Mouse (Mus musculus) hindbrain, embryonic 12.5 days (tissue): Measurements from ENCODE around the gene Flt3l. TPM values are rescaled to one million over a fixed set of nuclear protein-coding genes. Genes with fewer than 3 reads are reported as not detected.
A peak's percentile ranks its signal among the peaks of the same experiment; 100 is the strongest.

ENCODE experiments used
- ATAC-seq: fragments of 200-750 bp; cut with Nextera tagmentation; 2 replicates; pipeline ENCODE4 v1.8.0; 2017; ENCODE audit warnings: moderate TSS enrichment; ENCODE audit not compliant: low FRiP score
- H3K27ac ChIP-seq: fragments of 300-500 bp; sonication (generic); 2 replicates; pipeline ENCODE4 v1.5.1; 2016; ENCODE audit warnings: mild to moderate bottlenecking
- H3K27me3 ChIP-seq: fragments of 300-500 bp; sonication (generic); 2 replicates; pipeline ENCODE4 v1.6.1; 2016; ENCODE audit warnings: mild to moderate bottlenecking
- H3K36me3 ChIP-seq: fragments of 300-500 bp; sonication (generic); 2 replicates; pipeline ENCODE4 v1.6.1; 2016; ENCODE audit warnings: mild to moderate bottlenecking
- H3K4me1 ChIP-seq: fragments of 300-500 bp; sonication (generic); 2 replicates; pipeline ENCODE4 v1.6.1; 2016
- H3K4me2 ChIP-seq: fragments of 300-500 bp; sonication (generic); replicated peaks from 2 replicates; pipeline ENCODE4 v1.6.1; 2016; ENCODE audit warnings: mild to moderate bottlenecking
- H3K4me3 ChIP-seq: fragments of 300-500 bp; sonication (generic); 2 replicates; pipeline ENCODE4 v1.5.1; 2016; ENCODE audit warnings: mild to moderate bottlenecking
- H3K9ac ChIP-seq: fragments of 300-500 bp; sonication (generic); 2 replicates; pipeline ENCODE4 v1.6.1; 2016; ENCODE audit warnings: mild to moderate bottlenecking, moderate library complexity
- H3K9me3 ChIP-seq: fragments of 300-500 bp; sonication (generic); replicated peaks from 2 replicates; pipeline ENCODE4 v1.6.1; 2016; ENCODE audit warnings: mild to moderate bottlenecking
- WGBS: fragments of 180-500 bp; shearing (Covaris S2); methylation state at CpG from one replicate; pipeline ENCODE4 v1.1.7; 2016; 5-methylcytosine and 5-hydroxymethylcytosine counted together
- polyA plus RNA-seq: library from polyadenylated mRNA; unstranded; fragments of >200 nt; fragmentation: Nextera tagmentation; extraction: Ambion mirVana; gene quantifications from 2 replicates; pipeline ENCODE4 v1.2.1, GENCODE M21; 2016

Flt3l gene
- polyA plus RNA-seq, 1 experiment from 2014 or later, result 1.6 TPM

DNA sequence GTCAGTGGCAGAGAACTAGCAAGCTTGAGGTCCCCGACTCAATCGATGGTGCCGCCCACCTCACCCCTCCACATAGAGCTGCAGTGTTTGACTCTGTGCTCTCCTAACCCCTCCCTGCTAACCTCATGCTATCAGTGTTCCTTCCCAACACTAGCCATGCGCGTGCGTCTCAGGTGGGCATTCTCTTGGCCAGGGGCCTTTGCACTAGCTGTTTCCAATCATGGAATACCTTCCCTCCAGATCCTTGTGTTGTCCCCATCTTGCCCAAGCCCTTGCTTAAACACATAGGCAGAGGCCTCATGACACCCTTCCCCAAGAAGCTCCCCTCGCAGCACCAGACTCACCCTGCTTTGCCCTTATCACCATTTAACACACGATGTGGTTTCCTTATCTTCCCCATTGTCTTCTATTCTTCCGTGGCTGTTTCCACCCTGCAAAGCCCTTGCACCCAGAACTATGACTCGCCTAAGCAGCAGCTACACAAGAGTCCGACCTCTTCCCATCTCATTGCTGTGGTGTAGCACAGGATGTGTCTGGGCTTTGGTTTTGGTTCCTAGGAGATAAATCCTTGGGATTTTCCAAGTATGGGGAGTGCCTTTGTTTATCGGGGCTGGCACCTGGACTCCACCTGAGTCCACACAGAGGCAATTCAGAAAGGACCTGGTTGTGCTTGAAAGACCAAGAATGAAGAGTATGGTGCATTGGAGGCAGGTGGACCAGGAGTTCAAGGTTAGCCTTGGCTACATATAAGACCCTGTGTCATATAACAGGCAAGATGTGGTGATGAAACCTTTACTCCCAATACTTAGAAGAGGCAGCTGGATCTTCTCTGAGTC is 1.2 kb upstream of the Flt3l start:
- Histone ChIP-seq H3K9me3 (no peaks in the 10 kb centered on the region), H3K27me3 (peaks cover 26% of the 10 kb centered on the region), H3K4me1 (peaks cover 13% of the 10 kb centered on the region), H3K4me3 (no peak overlapping the region), H3K4me2 (no peak overlapping the region), H3K9ac (no peak overlapping the region), H3K27ac (0 out of 2 replicates have a peak overlapping the region, but pooled peaks have one; percentile 12), H3K36me3 (peaks cover 6% of the 10 kb centered on the region; the same call in 1 of the 2 replicates)
- 86% methylated on average over 12 of the region's 12 CpGs for WGBS
- no peak for ATAC-seq

- Histone ChIP-seq H3K36me3 (no peaks in the 10 kb centered on the region), H3K9me3 (no peaks in the 10 kb centered on the region), H3K27ac (no peak overlapping the region), H3K4me1 (peaks cover 13% of the 10 kb centered on the region), H3K27me3 (peaks cover 30% of the 10 kb centered on the region), H3K4me3 (peak overlapping the region; percentile 43; the same call in 1 of the 2 replicates), H3K4me2 (peak overlapping the region; percentile 71; the same call in 1 of the 2 replicates), H3K9ac (no peak overlapping the region)
- ATAC-seq, result no peak
- WGBS, result 71% methylated on average over 3 of the region's 3 CpGs
Observed at GRCm38 (mm10) chr7:45135370-45135769, 862 bp downstream of the Flt3l start.

DNA sequence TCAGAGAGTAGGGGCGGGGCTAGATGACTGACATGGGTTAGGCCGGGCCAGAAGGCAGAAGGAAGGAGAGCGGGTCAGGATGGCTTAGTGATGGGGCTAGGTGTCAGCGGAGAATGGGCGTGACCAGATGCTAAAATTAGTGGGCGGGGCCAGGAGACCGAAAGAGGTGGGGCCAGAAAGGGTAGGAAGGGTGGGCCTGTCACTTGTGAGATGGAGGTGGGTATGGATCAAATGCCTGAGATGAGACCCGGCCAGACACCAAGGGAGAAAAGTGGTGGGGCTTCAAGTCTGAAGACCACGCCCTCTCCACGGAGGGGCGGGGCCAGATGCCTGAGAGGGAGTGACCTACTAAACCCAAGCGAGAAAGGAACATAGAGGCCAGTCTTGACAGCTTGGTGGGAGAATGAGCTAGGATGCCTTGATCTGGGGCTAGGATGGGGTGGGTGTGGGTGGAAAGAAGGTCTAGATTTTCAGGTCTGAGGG is 1.6 kb downstream of the Flt3l start:
- no peak for ATAC-seq
- no peak overlapping the region for H3K4me3 ChIP-seq
- no peaks in the 10 kb centered on the region for H3K36me3 ChIP-seq
- no peak overlapping the region for H3K9ac ChIP-seq
- no peak overlapping the region for H3K4me2 ChIP-seq
- H3K9me3 ChIP-seq, result no peaks in the 10 kb centered on the region
- peaks cover 30% of the 10 kb centered on the region for H3K27me3 ChIP-seq
- peaks cover 18% of the 10 kb centered on the region for H3K4me1 ChIP-seq
- 9% methylated on average over 12 of the region's 12 CpGs for WGBS
- no peak overlapping the region for H3K27ac ChIP-seq

- Histone ChIP-seq H3K9ac (no peak overlapping the region), H3K27ac (no peak overlapping the region), H3K36me3 (no peaks in the 10 kb centered on the region), H3K4me3 (no peak overlapping the region), H3K4me1 (peaks cover 22% of the 10 kb centered on the region), H3K9me3 (no peaks in the 10 kb centered on the region), H3K27me3 (peaks cover 30% of the 10 kb centered on the region), H3K4me2 (no peak overlapping the region)
- ATAC-seq, result no peak
- WGBS, result 80% methylated on average over 8 of the region's 8 CpGs
Observed at GRCm38 (mm10) chr7:45133446-45134159, 2.6 kb downstream of the Flt3l start.

DNA sequence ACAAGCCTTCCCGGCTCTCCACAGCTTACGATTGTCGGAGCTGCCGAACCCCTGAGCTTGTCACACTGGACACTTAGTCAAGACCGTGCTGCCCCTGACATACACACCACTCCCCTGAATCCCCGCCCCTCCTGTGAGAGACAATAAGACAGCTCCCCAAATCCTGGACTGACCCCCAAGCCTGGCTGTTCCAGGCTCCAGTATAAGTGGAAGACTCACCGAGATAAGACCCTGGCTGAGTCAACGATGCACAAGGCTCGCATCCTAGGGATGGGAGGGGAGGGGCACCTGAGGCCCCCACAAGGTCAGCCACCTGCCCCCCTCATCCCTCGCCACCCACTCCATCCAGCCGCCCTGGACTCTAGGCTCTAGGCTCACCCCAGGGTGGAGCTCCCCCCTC is 4.4 kb downstream of the Flt3l start:
- peaks cover 32% of the 10 kb centered on the region for H3K4me1 ChIP-seq
- H3K9ac ChIP-seq, result no peak overlapping the region
- H3K4me3 ChIP-seq, result no peak overlapping the region
- no peaks in the 10 kb centered on the region for H3K9me3 ChIP-seq
- peaks cover 6% of the 10 kb centered on the region for H3K36me3 ChIP-seq
- H3K27me3 ChIP-seq, result peaks cover 22% of the 10 kb centered on the region
- no peak overlapping the region for H3K4me2 ChIP-seq
- no peak for ATAC-seq
- WGBS, result 72% methylated on average over 11 of the region's 11 CpGs
- no peak overlapping the region for H3K27ac ChIP-seq

- 54% methylated on average over 15 of the region's 15 CpGs for WGBS
- Histone ChIP-seq H3K4me1 (peaks cover 30% of the 10 kb centered on the region), H3K9me3 (no peaks in the 10 kb centered on the region), H3K36me3 (peaks cover 25% of the 10 kb centered on the region), H3K27me3 (peaks cover 7% of the 10 kb centered on the region; the same call in 1 of the 2 replicates), H3K4me2 (peak overlapping the region; percentile 60), H3K27ac (peak overlapping the region; percentile 92; the same call in 1 of the 2 replicates), H3K4me3 (peak overlapping the region; percentile 87), H3K9ac (peak overlapping the region; percentile 69; the same call in 1 of the 2 replicates)
- no peak for ATAC-seq
Observed at GRCm38 (mm10) chr7:45129776-45130512, 6.3 kb downstream of the Flt3l start.

DNA sequence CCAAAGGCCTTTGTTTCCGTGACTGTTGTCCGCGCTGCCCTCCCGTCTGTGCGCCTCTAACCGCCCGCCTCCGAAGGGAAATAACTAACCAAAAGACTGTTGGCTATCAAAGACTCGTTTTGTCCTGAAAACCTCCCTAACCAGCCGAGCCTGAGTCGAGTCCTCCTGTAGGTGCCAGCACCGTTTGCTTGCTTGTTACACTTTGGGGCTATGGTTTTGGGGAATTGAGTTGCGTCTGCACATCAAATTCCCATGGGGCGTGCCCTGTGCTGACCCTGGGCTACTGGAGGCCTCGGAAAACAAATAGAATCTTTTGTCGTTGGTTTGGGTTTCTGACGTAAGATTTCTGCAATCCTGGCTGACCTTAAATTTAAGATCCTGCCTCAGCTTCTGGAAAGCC is 6.9 kb downstream of the Flt3l start:
- Histone ChIP-seq H3K27ac (peak overlapping the region; percentile 92), H3K36me3 (peaks cover 26% of the 10 kb centered on the region), H3K4me1 (peaks cover 34% of the 10 kb centered on the region), H3K4me2 (peak overlapping the region; percentile 60), H3K9ac (peak overlapping the region; percentile 69), H3K27me3 (peaks cover 4% of the 10 kb centered on the region; the same call in 1 of the 2 replicates), H3K9me3 (no peaks in the 10 kb centered on the region), H3K4me3 (peak overlapping the region; percentile 87)
- no peak for ATAC-seq
- under 1% methylated on average over 17 of the region's 17 CpGs for WGBS

- under 1% methylated on average over 48 of the region's 48 CpGs for WGBS
- Histone ChIP-seq H3K4me2 (peak within 1 kb of the TSS; percentile 97), H3K4me3 (peak within 1 kb of the TSS; percentile 87), H3K27me3 (peaks cover 4% of the 10 kb centered on the region; the same call in 1 of the 2 replicates), H3K9me3 (no peaks in the 10 kb centered on the region), H3K36me3 (peaks cover 26% of the 10 kb centered on the region), H3K9ac (peak within 1 kb of the TSS; percentile 98), H3K27ac (peak within 1 kb of the TSS; percentile 92), H3K4me1 (peaks cover 34% of the 10 kb centered on the region)
- ATAC-seq, result peak; percentile 94
Observed at GRCm38 (mm10) chr7:45128624-45129246, 7.5 kb downstream of the Flt3l start, which contains the start of gene Rpl13a. TSS of gene Rpl13a (minus strand) at chr7:45128761.

DNA sequence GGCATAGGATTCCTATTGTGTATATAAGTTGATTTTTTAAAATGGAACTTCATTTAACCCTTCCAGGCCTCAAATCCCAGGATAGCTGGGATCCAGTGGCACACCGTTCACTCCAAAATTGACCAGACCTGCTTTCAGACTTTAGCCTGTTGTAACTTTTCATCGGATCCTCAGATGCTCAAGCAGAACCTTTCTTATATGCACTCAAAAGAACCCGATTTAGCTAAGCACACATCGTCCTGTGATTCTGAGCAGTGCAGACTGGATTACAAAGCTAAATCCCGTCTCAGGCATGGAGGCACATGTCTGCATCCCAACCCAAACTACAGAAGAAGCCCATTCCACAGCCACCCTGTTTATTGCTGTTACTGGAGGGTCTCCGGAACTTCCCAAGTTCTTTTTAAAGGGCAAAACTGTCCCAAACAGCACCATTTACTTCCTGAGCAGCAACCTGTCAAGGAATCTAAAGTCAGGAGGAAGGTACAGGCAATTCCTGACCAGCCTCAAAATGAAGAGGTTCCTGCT is 8.5 kb downstream of the Flt3l start:
- H3K27ac ChIP-seq, result peak overlapping the region; percentile 88
- H3K4me1 ChIP-seq, result peaks cover 40% of the 10 kb centered on the region
- 2% methylated on average over 6 of the region's 6 CpGs for WGBS
- peaks cover 27% of the 10 kb centered on the region for H3K36me3 ChIP-seq
- peak overlapping the region; percentile 87 for H3K4me3 ChIP-seq
- ATAC-seq, result no peak
- no peaks in the 10 kb centered on the region for H3K9me3 ChIP-seq
- H3K9ac ChIP-seq, result peak overlapping the region; percentile 98
- peak overlapping the region; percentile 97 for H3K4me2 ChIP-seq
- peaks cover 4% of the 10 kb centered on the region; the same call in 1 of the 2 replicates for H3K27me3 ChIP-seq

DNA sequence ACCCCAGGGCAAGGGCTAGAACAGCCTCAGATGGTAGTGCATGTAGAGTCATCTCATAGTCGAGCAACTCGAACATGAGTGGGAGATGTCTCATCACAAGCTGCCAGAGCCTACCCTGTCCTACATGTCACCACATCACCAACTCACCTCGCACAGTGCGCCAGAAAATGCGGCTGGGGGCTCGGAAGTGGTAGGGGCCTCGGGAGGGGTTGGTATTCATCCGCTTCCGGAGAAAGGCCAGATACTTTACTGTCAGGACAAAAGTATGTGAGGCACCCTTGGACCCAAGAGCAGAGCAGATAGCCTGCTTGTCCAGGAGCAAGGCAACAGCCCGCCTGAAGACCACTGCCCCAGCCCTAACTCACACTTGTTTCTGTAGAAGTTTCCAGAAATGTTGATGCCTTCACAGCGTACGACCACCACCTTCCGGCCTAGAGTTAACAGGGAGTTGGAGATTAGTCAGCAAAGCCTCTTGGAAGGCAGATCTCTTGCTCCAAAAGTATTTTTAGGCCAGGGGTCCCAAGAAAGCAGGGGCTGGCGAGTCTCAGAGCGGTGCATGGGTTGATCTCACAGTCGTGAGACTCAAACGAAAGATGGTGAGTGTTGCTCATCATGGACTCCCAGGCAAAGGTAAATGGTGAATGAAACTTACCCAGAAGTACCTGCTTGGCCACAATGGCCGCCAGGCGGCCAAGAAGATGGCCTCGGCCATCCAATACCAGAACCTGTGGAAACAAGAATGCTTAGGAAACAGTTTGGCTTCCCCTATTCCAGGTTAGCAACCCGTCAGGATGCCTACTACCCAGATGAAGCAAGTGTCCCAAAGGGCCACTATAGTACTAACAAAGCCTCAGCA is 9.2 kb downstream of the Flt3l start:
- no peaks in the 10 kb centered on the region for H3K9me3 ChIP-seq
- no peak for ATAC-seq
- H3K4me2 ChIP-seq, result peak overlapping the region; percentile 97
- H3K27me3 ChIP-seq, result peaks cover 2% of the 10 kb centered on the region; the same call in 1 of the 2 replicates
- peaks cover 44% of the 10 kb centered on the region for H3K4me1 ChIP-seq
- peaks cover 34% of the 10 kb centered on the region for H3K36me3 ChIP-seq
- 50% methylated on average over 21 of the region's 21 CpGs for WGBS
- peak overlapping the region; percentile 87 for H3K4me3 ChIP-seq
- peak overlapping the region; percentile 88 for H3K27ac ChIP-seq
- peak overlapping the region; percentile 98 for H3K9ac ChIP-seq
